Mouse (Mus musculus) urinary bladder, adult 18-20 months (tissue): ENCODE measurements at regions not wholly inside any gene's neighbourhood (a gene's known extent, or its start where the extent isn't known, plus 50 kb on each side); places are given as distances from the start of the nearest gene placed in this dataset.
A peak's percentile ranks its signal among the peaks of the same experiment; 100 is the strongest.

Experiments
- DNase-seq, 2 experiments: peaks; one replicate each; pipeline ENCODE4 v3.0.0; 2022; ENCODE audit warnings: low spot score in 2 of 2, mixed read lengths in 2 of 2

GRCm38 (mm10) chr4:66622650-66623394, 204.6 kb upstream of the Tlr4 start:
- DNase-seq, result no peak

- no peak for DNase-seq
These were observed 208.5 kb upstream of the Tlr4 start for GRCm38 (mm10) chr4:66618811-66619440.

- no peak for DNase-seq
These were observed 209.3 kb upstream of the Tlr4 start for GRCm38 (mm10) chr4:66617743-66618736.

GRCm38 (mm10) chr4:66617101-66617500, 210.3 kb upstream of the Tlr4 start:
- DNase-seq, result no peak

- no peak for DNase-seq
These were observed 200.4 kb upstream of the Astn2 start for GRCm38 (mm10) chr4:66604849-66605248.

- no peak for DNase-seq
These were observed 194.3 kb upstream of the Astn2 start for GRCm38 (mm10) chr4:66598737-66599136.

- DNase-seq, result no peak
These were observed 182.2 kb upstream of the Astn2 start for GRCm38 (mm10) chr4:66586647-66587046.

- DNase-seq, result no peak
These were observed 181.8 kb upstream of the Astn2 start for GRCm38 (mm10) chr4:66586166-66586565.

GRCm38 (mm10) chr4:66556936-66557335, 152.5 kb upstream of the Astn2 start:
- DNase-seq, result no peak

GRCm38 (mm10) chr4:66550306-66551104, 146.1 kb upstream of the Astn2 start:
- no peak for DNase-seq

GRCm38 (mm10) chr4:66542833-66543436, 138.5 kb upstream of the Astn2 start:
- no peak for DNase-seq

GRCm38 (mm10) chr4:66524456-66524855, 120.0 kb upstream of the Astn2 start:
- DNase-seq, result no peak

- DNase-seq, result no peak
These were observed 119.5 kb upstream of the Astn2 start for GRCm38 (mm10) chr4:66523886-66524245.

- peak in 1 of 2 experiments; percentile 0 for DNase-seq
These were observed 119.0 kb upstream of the Astn2 start for GRCm38 (mm10) chr4:66523238-66523885.

- no peak for DNase-seq
These were observed 117.8 kb upstream of the Astn2 start for GRCm38 (mm10) chr4:66522097-66522809.

GRCm38 (mm10) chr4:66520796-66521195, 116.4 kb upstream of the Astn2 start:
- no peak for DNase-seq

GRCm38 (mm10) chr4:66515815-66516214, 111.4 kb upstream of the Astn2 start:
- DNase-seq, result no peak

GRCm38 (mm10) chr4:66483496-66483895, 79.1 kb upstream of the Astn2 start:
- DNase-seq, result no peak

GRCm38 (mm10) chr4:66482495-66483291, 78.3 kb upstream of the Astn2 start:
- DNase-seq, result peak in 1 of 2 experiments; percentile 21
